Mouse (Mus musculus) bone marrow macrophage, adult 2 months (primary cell): Measurements from ENCODE around the gene Slc6a16.

Source experiments
- CTCF ChIP-seq: IDR thresholded peaks from 2 replicates; pipeline ENCODE4 v1.5.1; 2012; ENCODE audit warnings: low read depth, mild to moderate bottlenecking, low read length, moderate library complexity
- POLR2A ChIP-seq: IDR thresholded peaks from 2 replicates; pipeline ENCODE4 v1.6.1; 2012; ENCODE audit warnings: mild to moderate bottlenecking, low read depth, low read length, borderline replicate concordance

GRCm38 (mm10) chr7:45191803-45192363, 49.0 kb upstream of the Slc6a16 start:
- TF ChIP-seq CTCF = no peak
- TF ChIP-seq POLR2A = no peak
